Mouse (Mus musculus) left cerebral cortex, adult 18-20 months (tissue): Measurements from ENCODE around the gene Sun5. TPM values are rescaled to one million over a fixed set of nuclear protein-coding genes. Genes with fewer than 3 reads are reported as not detected.
A peak's percentile ranks its signal among the peaks of the same experiment; 100 is the strongest.

Experiments used
- DNase-seq, 2 experiments: peaks; one replicate each; pipeline ENCODE4 v3.0.0; 2021 to 2022; ENCODE audit warnings: low spot score in 2 of 2, mixed read lengths in 1 of 2
- total RNA-seq, 2 experiments: library from RNA; stranded (reverse); gene quantifications; 2 replicates each; pipeline ENCODE4 v1.2.3; 2021

Sun5 gene
- total RNA-seq, 2 experiments from 2014 or later: not detected

DNA sequence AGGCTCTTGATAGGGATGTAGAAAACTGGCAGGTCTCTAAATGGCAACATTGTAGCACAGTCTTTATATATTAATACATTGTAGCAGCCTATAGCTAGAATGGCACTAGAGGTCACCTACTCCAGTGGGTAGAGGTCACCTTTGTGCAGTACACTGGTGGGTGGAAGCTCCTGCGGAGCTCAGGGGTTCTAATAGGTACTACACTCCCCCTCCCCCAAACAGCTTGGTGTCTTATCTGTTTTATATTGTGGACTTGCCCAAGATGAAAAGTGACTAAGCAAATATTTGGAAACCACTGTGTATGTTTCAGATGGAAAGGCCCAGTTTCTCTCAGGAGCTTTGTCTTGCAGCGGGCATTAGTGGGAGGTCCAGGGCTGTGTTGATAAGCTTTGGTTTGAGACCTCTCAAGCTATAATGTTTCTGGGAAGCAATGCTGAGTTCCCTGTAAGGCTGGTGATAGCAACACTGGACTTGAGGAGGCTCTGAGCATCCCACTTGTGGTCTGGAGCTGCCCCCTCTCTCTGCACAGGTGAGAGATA, 48.8 kb downstream of the Sun5 start:
- no peak for DNase-seq

DNA sequence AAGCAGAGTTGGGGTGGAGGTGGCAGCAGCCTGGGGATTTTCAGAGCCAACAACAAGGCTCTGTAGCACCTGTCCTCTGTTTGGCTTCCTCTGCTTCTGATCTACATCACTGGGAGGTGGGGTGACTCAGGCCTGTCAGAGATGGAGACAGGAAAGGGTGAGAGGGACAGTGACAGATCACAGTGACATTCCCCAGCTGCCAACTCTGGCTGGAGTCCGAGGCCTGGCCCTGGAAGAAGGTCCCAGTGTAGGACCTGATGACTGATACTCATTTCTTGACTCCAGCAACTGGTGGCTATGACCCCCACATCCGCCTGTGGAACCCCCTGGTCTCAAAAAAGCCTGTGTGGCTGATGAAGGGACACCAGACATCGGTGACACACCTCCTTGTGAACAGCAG, 61.0 kb downstream of the Sun5 start:
- DNase-seq: no peak

DNA sequence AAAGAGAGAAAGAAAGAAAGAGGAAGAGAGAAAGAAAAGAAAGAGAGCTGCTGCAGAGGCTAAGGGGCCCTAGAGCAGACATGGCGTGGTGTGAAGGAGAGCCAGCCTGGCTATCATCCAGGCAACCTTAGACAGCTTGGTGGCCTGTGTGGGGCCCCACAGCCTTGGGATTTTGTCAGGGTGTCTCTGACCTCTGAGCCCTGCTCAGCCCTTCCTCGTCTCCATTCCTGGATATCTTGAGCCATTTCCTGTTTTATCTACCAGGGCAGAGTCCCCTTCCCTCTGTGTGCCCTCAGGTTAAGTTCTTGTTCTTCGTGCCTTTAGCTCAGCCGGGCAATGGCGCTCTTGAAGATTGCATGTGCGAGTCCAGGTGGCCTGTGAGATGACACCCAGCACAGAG, 62.0 kb downstream of the Sun5 start:
- DNase-seq: no peak

DNA sequence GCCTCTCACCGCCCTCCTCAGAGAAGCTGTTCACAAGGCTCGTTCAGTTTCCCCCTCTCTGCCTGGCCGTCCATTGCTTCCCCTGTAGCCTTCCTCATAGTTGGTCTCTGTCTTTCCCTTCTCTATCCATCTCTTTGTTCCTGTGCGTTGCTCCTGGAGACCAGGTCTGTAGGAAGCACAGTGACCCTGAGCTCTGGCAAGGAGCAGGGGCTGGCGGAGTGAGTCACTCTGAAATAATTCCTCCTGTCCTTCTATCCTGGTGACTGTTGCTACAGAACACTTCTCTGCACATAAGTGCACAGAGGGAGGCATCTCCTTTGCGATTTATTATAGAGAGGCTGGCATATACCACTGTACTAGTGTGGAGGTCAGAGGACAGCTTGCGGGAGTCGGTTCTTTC, 62.7 kb downstream of the Sun5 start:
- DNase-seq: no peak

DNA sequence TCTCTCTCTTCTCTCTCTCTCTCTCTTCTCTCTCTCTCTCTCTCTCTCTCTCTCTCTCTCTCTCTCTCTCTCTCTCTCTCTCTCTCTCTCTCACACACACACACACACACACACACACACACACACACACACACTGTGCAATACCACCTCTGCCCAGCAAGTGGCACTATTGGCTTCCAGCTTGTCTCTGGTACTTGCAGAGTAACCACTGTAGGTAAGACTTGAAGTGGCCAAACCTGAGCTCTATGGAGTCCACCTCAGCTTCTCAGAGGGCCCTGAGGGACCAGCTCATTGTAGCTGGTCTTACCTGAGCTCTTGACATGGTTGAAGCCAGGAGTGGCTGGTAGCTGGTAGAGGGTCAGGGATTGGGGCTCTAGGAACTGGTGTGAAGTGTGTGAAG, 63.4 kb downstream of the Sun5 start:
- DNase-seq: peak; percentile 69 to 70

Other genes starting within 250 kb of the Sun5 start
- gene Commd7, start 238.3 kb downstream of the Sun5 start, total RNA-seq: 10 to 100 TPM; 28.7 to 30.3 TPM
- gene Dnmt3b, start 221.6 kb downstream of the Sun5 start, total RNA-seq: under 1 TPM; 0.47 to 0.58 TPM
- not detected for gene Dnmt3c, start 174.4 kb downstream of the Sun5 start, total RNA-seq
- 10 to 100 TPM; 72.0 to 94.5 TPM for gene Mapre1, start 129.8 kb downstream of the Sun5 start, total RNA-seq
- gene Efcab8, start 91.2 kb downstream of the Sun5 start, total RNA-seq: under 1 TPM in 1 of 2 experiments, not detected in 1; 0.33 TPM
- gene Bpifb2, start 4.0 kb upstream of the Sun5 start, total RNA-seq: not detected
- not detected for gene Bpifb6, start 29.3 kb upstream of the Sun5 start, total RNA-seq
- gene Bpifb3, start 47.1 kb upstream of the Sun5 start, total RNA-seq: not detected
- gene Bpifb4, start 67.1 kb upstream of the Sun5 start, total RNA-seq: not detected
- gene Bpifa6, start 103.9 kb upstream of the Sun5 start, total RNA-seq: not detected
- gene Bpifa2, start 137.2 kb upstream of the Sun5 start, total RNA-seq: not detected